Mouse (Mus musculus) NIH3T3 (cell line): ENCODE results near the gene Ube2d1.

Experiments
- DNase-seq: peaks from one replicate; pipeline ENCODE4 v3.0.0-alpha.2; 2012; ENCODE audit warnings: low read depth

Gene Ube2d1

DNA sequence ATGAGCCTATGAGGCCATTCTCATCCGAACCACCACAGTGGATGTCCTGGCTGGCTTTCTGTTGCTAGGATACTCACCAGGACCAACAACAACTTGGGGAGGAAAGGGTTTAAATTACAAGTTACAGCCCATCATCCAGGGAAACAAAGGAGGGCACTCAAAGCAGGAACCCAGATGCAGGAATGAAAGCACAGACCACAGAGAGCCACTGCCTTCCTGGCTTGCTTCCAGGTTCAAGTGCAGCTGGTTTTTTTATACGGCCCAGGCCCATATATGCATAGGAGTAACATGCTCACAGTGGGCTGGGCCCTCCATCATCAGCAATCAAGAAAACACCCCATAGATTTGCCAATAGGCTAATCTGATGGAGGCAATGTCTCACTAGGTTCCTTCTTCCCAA, 62.4 kb downstream of the Ube2d1 start:
- DNase-seq, result no peak

DNA sequence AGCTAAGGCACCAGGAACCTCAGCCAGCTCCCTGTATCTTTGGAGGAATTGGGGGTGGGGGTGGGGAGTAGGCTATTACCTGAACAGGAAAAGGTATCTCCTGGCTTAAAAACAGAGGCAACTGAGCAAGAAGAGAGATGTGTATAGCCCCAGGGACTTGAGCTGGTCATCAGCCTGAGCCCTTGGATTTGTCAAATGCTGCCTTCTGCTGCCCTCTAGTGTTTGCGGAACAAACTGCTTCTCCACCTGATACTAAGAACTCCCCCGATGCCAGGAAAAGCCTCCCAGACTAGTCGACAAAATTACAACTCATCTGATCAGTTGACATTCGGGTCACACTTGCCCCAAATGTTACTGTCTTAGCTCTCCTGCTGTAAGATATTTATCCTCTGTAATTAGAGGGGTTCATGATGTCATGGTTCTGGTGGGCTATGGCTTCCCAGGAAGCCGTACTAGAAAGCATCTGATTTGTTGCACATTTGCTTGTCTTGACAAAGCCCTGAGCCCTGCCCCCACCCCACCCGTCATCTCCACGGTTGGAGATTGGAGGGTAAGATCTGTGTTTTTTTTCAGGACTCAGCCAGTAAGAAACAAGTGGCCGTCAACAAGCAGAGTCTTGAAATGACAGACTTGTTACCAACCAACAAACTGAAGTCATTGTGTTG, 66.7 kb downstream of the Ube2d1 start:
- DNase-seq, result peak; percentile 94

DNA sequence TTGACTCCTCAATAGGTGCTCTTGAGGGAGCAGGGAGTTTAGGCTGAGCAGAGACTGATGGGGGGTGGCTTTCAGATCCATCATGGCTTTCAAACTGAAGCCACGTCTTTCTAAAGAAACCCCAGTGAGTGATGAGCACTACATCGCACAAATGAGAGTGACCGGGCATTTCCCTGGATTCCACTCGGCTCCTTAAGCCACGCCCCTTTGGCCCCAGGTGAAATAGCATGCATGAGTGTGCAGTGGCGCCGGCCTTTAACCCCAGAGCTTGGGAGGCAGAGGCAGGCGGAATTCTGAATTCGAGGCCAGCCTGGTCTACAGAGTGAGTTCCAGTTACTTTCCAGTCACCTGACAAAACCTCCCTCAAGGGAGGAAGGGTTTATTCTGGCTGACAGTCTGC, 69.1 kb downstream of the Ube2d1 start:
- no peak for DNase-seq
